Mouse (Mus musculus): ENCODE data around the gene Serpina9. TPM values are rescaled to one million over a fixed set of nuclear protein-coding genes. Genes with fewer than 3 reads are reported as not detected.

Gene Serpina9
- polyA plus RNA-seq, 1 experiment from 2014 or later = not detected

- ATAC-seq (replicated peaks; ENCODE audit: low FRiP score) = no peak
- WGBS = 86% methylated on average over 3 of the region's 3 CpGs
- no peaks in the 10 kb centered on the region for H3K4me1 ChIP-seq (replicated peaks; ENCODE audit: control insufficient read depth, insufficient read depth, low read length)
These were observed 13.0 kb downstream of the Serpina9 start for GRCm38 (mm10) chr12:104000594-104000993.

GRCm38 (mm10) chr12:103999611-104000010 is 13.9 kb downstream of the Serpina9 start:
- no peaks in the 10 kb centered on the region for H3K36me3 ChIP-seq (ENCODE audit: control insufficient read depth, insufficient read depth, low read length)
- WGBS = 84% methylated on average over 8 of the region's 8 CpGs
- no peak overlapping the region for H3K9ac ChIP-seq (ENCODE audit: low read length)
- no peak overlapping the region for H3K27ac ChIP-seq (ENCODE audit: low read depth, low read length)
- H3K4me1 ChIP-seq (replicated peaks; ENCODE audit: control insufficient read depth, insufficient read depth, low read length) = no peaks in the 10 kb centered on the region
- H3K27me3 ChIP-seq (ENCODE audit: control insufficient read depth, insufficient read depth, low read length) = no peaks in the 10 kb centered on the region
- H3K4me2 ChIP-seq (ENCODE audit: low read depth, low read length, severe bottlenecking) = no peak overlapping the region
- DNase-seq (ENCODE audit: low spot score) (no peak), ATAC-seq (replicated peaks; ENCODE audit: low FRiP score) (no peak)
- H3K4me3 ChIP-seq (ENCODE audit: low read depth, low read length) = no peak overlapping the region
- no peaks in the 10 kb centered on the region for H3K9me3 ChIP-seq (ENCODE audit: control insufficient read depth, low read length)

More at GRCm38 (mm10) chr12:104000594-104000993, 13.0 kb downstream of the Serpina9 start:
- H3K4me2 ChIP-seq (ENCODE audit: low read depth, low read length, severe bottlenecking) = no peak overlapping the region
- no peaks in the 10 kb centered on the region for H3K9me3 ChIP-seq (ENCODE audit: control insufficient read depth, low read length)
- no peak for DNase-seq (ENCODE audit: low spot score)
- H3K36me3 ChIP-seq (ENCODE audit: control insufficient read depth, insufficient read depth, low read length) = no peaks in the 10 kb centered on the region
- no peaks in the 10 kb centered on the region for H3K27me3 ChIP-seq (ENCODE audit: control insufficient read depth, insufficient read depth, low read length)
- H3K4me3 ChIP-seq (ENCODE audit: low read depth, low read length) = no peak overlapping the region
- no peak overlapping the region for H3K27ac ChIP-seq (ENCODE audit: low read depth, low read length)
- no peak overlapping the region for H3K9ac ChIP-seq (ENCODE audit: low read length)

GRCm38 (mm10) chr12:103996513-103996912 is 17.0 kb downstream of the Serpina9 start:
- 64% methylated on average over 2 of the region's 2 CpGs for WGBS
- Histone ChIP-seq H3K9ac (ENCODE audit: low read length) (no peak overlapping the region), H3K4me1 (replicated peaks; ENCODE audit: control insufficient read depth, insufficient read depth, low read length) (no peaks in the 10 kb centered on the region), H3K4me3 (ENCODE audit: low read depth, low read length) (no peak overlapping the region), H3K9me3 (ENCODE audit: control insufficient read depth, low read length) (no peaks in the 10 kb centered on the region), H3K36me3 (ENCODE audit: control insufficient read depth, insufficient read depth, low read length) (no peaks in the 10 kb centered on the region), H3K4me2 (ENCODE audit: low read depth, low read length, severe bottlenecking) (no peak overlapping the region), H3K27me3 (ENCODE audit: control insufficient read depth, insufficient read depth, low read length) (no peaks in the 10 kb centered on the region), H3K27ac (ENCODE audit: low read depth, low read length) (no peak overlapping the region)
- DNase-seq (ENCODE audit: low spot score) (no peak), ATAC-seq (replicated peaks; ENCODE audit: low FRiP score) (no peak)

- no peak overlapping the region for H3K4me2 ChIP-seq (ENCODE audit: low read depth, low read length, severe bottlenecking)
- no peak overlapping the region for H3K4me3 ChIP-seq (ENCODE audit: low read depth, low read length)
- H3K4me1 ChIP-seq (replicated peaks; ENCODE audit: control insufficient read depth, insufficient read depth, low read length) = no peaks in the 10 kb centered on the region
- WGBS = 42% methylated on average over 5 of the region's 5 CpGs
- H3K27ac ChIP-seq (ENCODE audit: low read depth, low read length) = no peak overlapping the region
- ATAC-seq (replicated peaks; ENCODE audit: low FRiP score) (no peak; the same call in 1 of the 2 replicates), DNase-seq (ENCODE audit: low spot score) (peak; percentile 83)
- no peaks in the 10 kb centered on the region for H3K9me3 ChIP-seq (ENCODE audit: control insufficient read depth, low read length)
- no peaks in the 10 kb centered on the region for H3K27me3 ChIP-seq (ENCODE audit: control insufficient read depth, insufficient read depth, low read length)
- H3K36me3 ChIP-seq (ENCODE audit: control insufficient read depth, insufficient read depth, low read length) = no peaks in the 10 kb centered on the region
- no peak overlapping the region for H3K9ac ChIP-seq (ENCODE audit: low read length)
These were observed 18.1 kb downstream of the Serpina9 start for GRCm38 (mm10) chr12:103995292-103996072.

- DNase-seq (ENCODE audit: low spot score) = no peak
- 84% methylated on average over 7 of the region's 7 CpGs for WGBS
- no peak overlapping the region for H3K4me2 ChIP-seq (ENCODE audit: low read depth, low read length, severe bottlenecking)
- no peaks in the 10 kb centered on the region for H3K27me3 ChIP-seq (ENCODE audit: control insufficient read depth, insufficient read depth, low read length)
- H3K4me1 ChIP-seq (replicated peaks; ENCODE audit: control insufficient read depth, insufficient read depth, low read length) = no peaks in the 10 kb centered on the region
- no peaks in the 10 kb centered on the region for H3K9me3 ChIP-seq (ENCODE audit: control insufficient read depth, low read length)
- no peak overlapping the region for H3K9ac ChIP-seq (ENCODE audit: low read length)
- H3K27ac ChIP-seq (ENCODE audit: low read depth, low read length) = no peak overlapping the region
- ATAC-seq (replicated peaks; ENCODE audit: low FRiP score) = no peak
- no peak overlapping the region for H3K4me3 ChIP-seq (ENCODE audit: low read depth, low read length)
- H3K36me3 ChIP-seq (ENCODE audit: control insufficient read depth, insufficient read depth, low read length) = no peaks in the 10 kb centered on the region
These were observed 20.6 kb downstream of the Serpina9 start for GRCm38 (mm10) chr12:103992945-103993344.

GRCm38 (mm10) chr12:103989857-103990256 is 23.7 kb downstream of the Serpina9 start, which contains the start of gene Serpina11:
Gene Serpina11, minus strand, starts transcription at chr12:103989957.
- ATAC-seq (replicated peaks; ENCODE audit: low FRiP score) (no peak), DNase-seq (ENCODE audit: low spot score) (no peak)
- Histone ChIP-seq H3K9me3 (ENCODE audit: control insufficient read depth, low read length) (no peaks in the 10 kb centered on the region), H3K4me1 (replicated peaks; ENCODE audit: control insufficient read depth, insufficient read depth, low read length) (no peaks in the 10 kb centered on the region), H3K27me3 (ENCODE audit: control insufficient read depth, insufficient read depth, low read length) (no peaks in the 10 kb centered on the region), H3K4me2 (ENCODE audit: low read depth, low read length, severe bottlenecking) (no peak within 1 kb of the TSS), H3K27ac (ENCODE audit: low read depth, low read length) (no peak within 1 kb of the TSS), H3K4me3 (ENCODE audit: low read depth, low read length) (no peak within 1 kb of the TSS), H3K36me3 (ENCODE audit: control insufficient read depth, insufficient read depth, low read length) (no peaks in the 10 kb centered on the region), H3K9ac (ENCODE audit: low read length) (no peak within 1 kb of the TSS)
- 86% methylated on average over 6 of the region's 6 CpGs for WGBS

GRCm38 (mm10) chr12:103989514-103989767 is 24.1 kb downstream of the Serpina9 start:
- Histone ChIP-seq H3K4me2 (ENCODE audit: low read depth, low read length, severe bottlenecking) (no peak overlapping the region), H3K27ac (ENCODE audit: low read depth, low read length) (no peak overlapping the region), H3K36me3 (ENCODE audit: control insufficient read depth, insufficient read depth, low read length) (no peaks in the 10 kb centered on the region), H3K9me3 (ENCODE audit: control insufficient read depth, low read length) (no peaks in the 10 kb centered on the region), H3K27me3 (ENCODE audit: control insufficient read depth, insufficient read depth, low read length) (no peaks in the 10 kb centered on the region), H3K9ac (ENCODE audit: low read length) (no peak overlapping the region), H3K4me3 (ENCODE audit: low read depth, low read length) (no peak overlapping the region), H3K4me1 (replicated peaks; ENCODE audit: control insufficient read depth, insufficient read depth, low read length) (no peaks in the 10 kb centered on the region)
- no peak for DNase-seq (ENCODE audit: low spot score)
- 70% methylated on average over 2 of the region's 2 CpGs for WGBS
- ATAC-seq (replicated peaks; ENCODE audit: low FRiP score) = no peak

GRCm38 (mm10) chr12:103988754-103989513 is 24.6 kb downstream of the Serpina9 start:
- ATAC-seq (replicated peaks; ENCODE audit: low FRiP score) (no peak), DNase-seq (ENCODE audit: low spot score) (no peak)
- Histone ChIP-seq H3K9me3 (ENCODE audit: control insufficient read depth, low read length) (no peaks in the 10 kb centered on the region), H3K4me2 (ENCODE audit: low read depth, low read length, severe bottlenecking) (no peak overlapping the region), H3K36me3 (ENCODE audit: control insufficient read depth, insufficient read depth, low read length) (no peaks in the 10 kb centered on the region), H3K4me1 (replicated peaks; ENCODE audit: control insufficient read depth, insufficient read depth, low read length) (no peaks in the 10 kb centered on the region), H3K27me3 (ENCODE audit: control insufficient read depth, insufficient read depth, low read length) (no peaks in the 10 kb centered on the region), H3K9ac (ENCODE audit: low read length) (no peak overlapping the region), H3K4me3 (ENCODE audit: low read depth, low read length) (no peak overlapping the region), H3K27ac (ENCODE audit: low read depth, low read length) (no peak overlapping the region)
- WGBS = 76% methylated on average over 14 of the region's 14 CpGs
